Mouse (Mus musculus): ENCODE data around the gene Gadd45g.

The Gadd45g gene

GRCm38 (mm10) chr13:51885594-51885993, 39.1 kb downstream of the Gadd45g start:
- DNase-seq (ENCODE audit: low spot score), result no peak

- no peak for DNase-seq (ENCODE audit: low spot score)
These were observed 39.6 kb downstream of the Gadd45g start for GRCm38 (mm10) chr13:51886085-51886484.

GRCm38 (mm10) chr13:51886723-51887122, 40.2 kb downstream of the Gadd45g start:
- DNase-seq (ENCODE audit: low spot score), result peak; percentile 69

GRCm38 (mm10) chr13:51888426-51888825, 41.9 kb downstream of the Gadd45g start:
- no peak for DNase-seq (ENCODE audit: low spot score)

- no peak for DNase-seq (ENCODE audit: low spot score)
These were observed 45.5 kb downstream of the Gadd45g start for GRCm38 (mm10) chr13:51891825-51892532.

GRCm38 (mm10) chr13:51897579-51897978, 51.1 kb downstream of the Gadd45g start:
- DNase-seq (ENCODE audit: low spot score), result no peak
